Mouse (Mus musculus): Measurements from ENCODE around the gene Nanos2.

The Nanos2 gene

DNA sequence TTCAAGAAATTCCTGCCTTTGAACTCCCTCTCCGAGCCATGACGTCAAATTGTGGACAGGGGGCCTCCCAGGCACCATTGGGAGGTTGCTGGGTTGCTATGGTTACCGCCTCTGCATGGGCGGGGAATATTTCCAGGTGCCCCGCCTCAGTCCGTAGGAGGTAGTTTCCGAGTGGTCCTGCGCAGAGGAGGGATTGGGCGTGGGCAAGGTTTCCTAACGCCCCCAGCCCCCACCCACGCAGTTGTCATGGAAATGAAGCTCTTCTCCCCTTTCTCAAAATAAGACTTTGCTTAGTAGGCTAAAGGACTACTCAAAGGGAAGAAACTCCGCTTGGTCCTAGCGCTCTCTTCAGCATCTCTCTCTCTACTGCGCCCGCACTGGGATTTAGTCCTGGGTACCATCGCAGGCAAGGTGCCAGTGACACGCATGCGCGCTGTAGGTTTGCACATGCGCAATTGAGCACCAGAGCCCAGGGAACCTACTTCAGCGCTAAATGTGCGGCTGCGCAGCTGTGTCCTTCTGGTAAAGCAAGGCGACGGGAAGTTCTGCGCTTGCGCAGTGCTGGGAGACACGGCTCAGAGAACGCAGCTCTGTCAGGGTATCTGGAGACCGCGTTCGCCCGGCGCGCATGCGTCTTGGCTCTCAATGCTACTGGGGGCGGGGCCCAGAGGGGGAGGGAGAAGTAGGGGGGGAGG is 3.5 kb downstream of the Nanos2 start, which contains the start of gene Mypop:
Mypop (plus strand) TSS at position 645 of the 695 bp plus-strand sequence.
- peak; percentile 100 for DNase-seq (ENCODE audit: low read depth, low spot score)

DNA sequence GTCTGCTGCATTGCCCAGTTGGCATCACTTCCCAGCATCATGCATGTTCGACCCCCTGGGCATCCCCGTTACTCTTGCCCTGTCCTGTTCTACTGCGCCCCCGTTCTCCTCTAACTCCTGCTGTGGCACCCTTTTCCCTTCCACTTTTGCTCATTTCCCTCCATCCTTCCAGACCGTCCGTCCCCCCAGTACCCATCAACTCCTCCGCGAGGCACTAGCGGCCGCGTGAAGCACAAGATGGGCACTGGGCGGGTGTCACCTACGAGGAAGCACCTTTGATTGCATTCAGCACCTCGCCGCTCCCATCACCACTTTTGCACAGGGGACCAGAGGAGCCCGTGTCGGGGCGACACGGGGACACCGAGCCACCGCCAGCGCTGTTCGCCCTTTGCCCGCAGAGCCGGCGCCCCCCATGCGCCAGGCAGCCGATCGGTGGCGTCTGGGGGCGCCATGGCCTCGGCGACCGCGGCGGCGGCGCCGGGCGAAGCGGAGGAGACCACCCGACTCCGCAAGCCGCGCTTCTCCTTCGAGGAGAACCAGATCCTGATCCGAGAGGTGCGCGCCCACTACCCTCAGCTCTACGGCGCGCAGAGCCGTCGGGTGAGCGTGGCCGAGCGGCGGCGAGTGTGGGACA is 4.6 kb downstream of the Nanos2 start:
- DNase-seq (ENCODE audit: low read depth, low spot score) = peak; percentile 21

DNA sequence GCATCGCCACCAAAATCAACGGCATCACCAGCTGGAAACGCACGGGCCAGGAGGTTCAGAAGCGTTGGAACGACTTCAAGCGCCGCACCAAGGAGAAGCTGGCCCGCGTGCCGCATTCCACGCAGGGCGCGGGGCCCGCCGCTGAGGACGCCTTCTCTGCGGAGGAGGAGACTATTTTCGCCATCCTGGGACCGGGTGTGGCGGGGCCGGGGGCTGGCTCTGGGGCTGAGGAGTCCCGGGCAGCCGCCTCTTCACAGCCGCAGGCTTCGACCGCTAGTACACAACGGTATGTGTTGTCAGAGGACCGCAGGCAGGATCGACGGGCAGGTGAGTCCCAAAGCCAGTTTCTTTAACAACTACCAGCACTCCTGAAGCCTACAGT is 5.1 kb downstream of the Nanos2 start:
- no peak for DNase-seq (ENCODE audit: low read depth, low spot score)

DNA sequence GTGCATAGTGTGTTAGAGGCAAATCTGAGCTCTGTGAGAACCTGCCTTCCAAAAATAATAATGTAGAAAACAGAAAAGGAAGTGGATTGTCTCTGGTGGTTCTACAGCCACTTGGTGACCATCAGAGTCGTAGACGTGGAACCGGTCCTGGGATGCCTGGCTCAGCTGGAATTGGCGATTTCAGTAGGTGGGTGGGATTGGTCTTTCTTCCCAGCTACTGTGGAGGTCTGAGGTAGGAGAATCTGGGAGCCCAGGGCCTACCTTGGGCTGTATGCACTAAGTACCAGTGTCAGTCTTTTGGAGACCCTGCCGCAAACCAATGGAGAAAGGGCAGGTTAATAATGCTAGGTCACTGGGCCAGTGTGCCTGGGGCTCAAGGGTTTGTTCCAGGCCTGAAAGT is 5.8 kb downstream of the Nanos2 start:
- no peak for DNase-seq (ENCODE audit: low read depth, low spot score)

DNA sequence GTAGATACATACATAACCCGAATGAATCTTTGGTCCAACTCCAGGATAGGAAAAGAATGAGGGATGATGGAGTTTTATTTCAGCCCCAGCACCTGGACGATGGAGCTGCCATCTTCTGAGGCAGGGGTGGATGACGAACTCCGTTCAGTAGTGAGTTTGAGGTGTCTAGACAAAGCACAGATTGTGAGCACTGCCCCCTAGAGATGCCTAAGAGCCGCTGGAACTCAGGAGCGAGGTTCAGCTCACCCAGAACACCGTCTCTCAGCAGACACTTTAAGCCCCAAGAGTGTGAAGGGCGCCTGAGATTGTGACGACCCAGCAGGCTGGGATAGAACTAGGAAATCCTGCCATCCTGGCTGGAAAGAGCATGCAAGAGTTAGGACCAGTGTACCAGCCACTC is 11.6 kb downstream of the Nanos2 start:
- no peak for DNase-seq (ENCODE audit: low read depth, low spot score)

DNA sequence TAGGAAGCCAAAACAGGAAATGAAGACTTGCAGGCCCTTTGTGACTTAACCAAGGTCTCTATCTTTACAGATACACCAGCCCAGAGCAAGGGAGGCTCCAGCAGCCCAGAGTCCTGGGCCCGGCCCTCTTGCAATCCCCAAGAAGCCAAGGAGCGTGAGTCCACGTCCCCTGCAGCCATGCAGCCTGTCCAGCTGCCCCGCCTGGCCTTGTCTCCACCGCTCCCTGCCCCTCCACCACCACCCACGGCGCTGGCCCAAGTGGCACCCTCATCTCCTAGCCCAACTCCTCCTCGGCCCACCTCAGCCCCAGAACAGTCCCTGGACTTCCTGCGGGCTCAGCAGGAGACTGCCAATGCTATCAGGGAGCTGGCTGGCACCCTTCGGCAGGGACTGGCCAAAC is 13.2 kb downstream of the Nanos2 start:
- DNase-seq (ENCODE audit: low read depth, low spot score) = no peak

DNA sequence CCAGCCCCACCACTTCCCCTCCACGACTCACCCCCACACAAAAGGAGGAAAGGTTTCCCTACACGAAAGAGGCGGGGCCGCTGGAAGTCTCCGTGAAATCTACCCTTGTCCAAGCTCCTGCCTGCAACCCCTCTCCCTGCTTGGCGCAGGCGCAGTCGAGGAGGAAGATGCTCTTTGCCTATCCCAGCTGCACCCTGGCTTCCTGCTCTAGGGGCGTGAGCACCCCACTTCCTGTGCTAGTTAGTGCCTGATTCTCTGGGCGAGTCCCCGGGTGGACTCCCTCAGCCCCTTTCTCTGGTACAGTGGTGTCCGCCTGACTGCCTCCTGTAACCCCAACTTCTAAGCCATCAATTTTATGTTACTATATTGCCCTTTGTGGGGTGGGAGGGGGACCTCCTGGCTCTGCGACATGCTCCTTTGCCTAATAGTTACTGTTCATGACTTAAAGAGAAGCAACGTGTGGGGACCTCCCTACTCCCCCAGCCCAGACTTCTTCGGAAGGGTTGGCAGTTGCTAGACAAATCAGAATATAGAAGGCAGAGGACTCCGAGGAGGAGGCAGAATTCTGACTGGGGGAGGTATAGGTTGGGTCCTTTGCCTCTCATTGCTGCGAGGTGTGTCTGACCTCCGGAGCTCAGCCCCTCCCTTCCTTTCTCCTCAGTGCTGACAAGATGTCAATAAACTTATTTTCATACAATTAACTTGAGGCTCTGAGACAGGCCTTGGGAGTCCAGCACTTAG is 14.0 kb downstream of the Nanos2 start:
- no peak for DNase-seq (ENCODE audit: low read depth, low spot score)

DNA sequence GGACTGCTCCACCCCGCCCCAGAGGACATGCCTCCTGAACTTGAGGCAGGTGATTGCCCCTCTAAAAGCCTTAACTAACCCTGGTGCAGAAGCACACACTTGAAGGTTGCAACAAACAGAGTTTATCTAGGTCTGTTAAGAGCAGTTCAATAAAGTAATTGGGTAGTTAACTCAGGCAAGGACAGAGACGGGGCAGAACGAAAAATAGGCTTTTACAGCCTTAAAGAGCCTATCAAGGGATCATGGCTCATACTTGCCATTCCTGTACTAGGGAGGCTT is 14.5 kb downstream of the Nanos2 start:
- DNase-seq (ENCODE audit: low read depth, low spot score) = no peak

DNA sequence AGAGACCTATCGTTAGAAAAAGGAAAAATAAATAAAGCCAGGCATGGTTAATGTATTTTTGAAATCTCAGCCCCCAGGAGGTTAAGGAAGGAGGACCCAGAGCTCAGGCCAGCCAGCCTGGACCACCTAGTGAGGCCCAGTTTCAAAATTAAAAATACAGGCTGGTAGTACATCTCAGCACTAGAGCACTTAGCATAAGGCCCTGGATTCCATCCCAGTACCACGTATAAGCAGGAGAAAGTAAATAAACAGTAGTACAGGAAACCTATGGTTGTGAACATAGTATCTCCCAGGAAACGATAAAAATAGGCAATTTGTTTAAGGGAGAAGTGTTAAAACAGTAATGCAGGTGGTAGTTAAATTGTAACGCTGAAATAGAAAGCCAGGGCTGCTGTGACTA is 14.9 kb downstream of the Nanos2 start:
- no peak for DNase-seq (ENCODE audit: low read depth, low spot score)

DNA sequence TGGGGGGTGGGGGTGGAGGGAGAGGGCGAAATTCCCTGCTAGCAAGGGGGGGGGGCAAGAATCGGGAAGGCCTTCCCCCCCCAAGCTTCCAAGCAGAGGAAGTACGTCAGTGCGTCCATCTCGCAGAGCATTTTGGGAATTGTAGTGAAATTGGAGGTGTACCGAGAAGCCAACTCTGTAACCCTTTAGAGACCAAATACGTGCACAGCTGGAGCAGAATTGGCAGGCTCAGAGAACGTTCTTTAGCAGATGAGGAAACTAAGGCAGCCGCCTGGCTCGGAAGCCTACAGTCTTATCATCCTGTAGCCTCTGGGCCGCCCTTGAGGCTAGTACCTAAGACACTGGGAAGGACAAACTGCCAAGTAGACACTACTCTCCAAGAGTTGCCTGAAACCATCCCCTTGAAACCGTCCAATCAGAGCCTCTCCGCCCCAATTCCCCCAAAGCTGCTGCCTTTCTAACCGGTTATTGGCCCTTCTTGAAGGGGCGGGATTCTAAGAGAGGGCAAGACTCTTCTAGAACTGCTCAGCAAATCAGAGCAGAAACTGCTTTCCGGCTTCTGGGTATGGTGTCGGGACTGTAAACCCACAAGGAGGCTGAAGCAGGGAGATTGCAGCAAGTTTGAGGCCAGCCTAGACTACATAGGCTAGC is 15.8 kb downstream of the Nanos2 start:
- peak; percentile 95 for DNase-seq (ENCODE audit: low read depth, low spot score)

DNA sequence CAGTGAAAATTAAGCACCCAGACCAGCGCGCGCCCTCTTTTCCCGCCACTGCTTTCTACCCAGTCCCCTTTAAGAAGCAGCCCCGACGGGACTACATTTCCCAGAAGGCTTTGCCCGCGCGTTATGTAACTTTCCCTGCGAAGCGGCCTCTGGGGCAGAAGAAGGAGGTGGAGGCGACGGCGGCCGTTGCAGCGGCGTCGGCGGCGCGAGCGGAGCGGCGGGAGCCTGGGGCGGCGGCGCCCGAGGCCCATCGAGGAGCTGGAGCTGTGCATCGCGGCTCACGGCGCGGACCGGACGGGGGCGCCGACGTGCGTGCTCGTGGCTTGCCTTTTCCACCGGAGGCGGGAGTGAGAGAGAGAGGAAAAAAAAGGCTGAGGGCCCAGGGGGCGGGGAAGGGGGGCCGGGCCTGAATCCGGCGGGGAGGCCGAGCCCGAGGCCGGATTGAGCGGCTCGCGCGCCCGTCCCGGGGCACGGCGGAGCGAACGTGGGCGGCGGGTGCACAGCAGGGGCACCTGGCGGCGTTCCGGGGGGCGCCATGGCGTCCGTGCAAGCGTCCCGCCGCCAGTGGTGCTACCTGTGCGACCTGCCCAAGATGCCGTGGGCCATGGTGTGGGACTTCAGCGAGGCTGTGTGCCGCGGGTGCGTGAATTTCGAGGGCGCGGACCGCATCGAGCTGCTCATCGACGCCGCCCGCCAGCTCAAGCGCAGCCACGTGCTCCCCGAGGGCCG is 16.9 kb downstream of the Nanos2 start, which contains the start of gene Irf2bp1:
Irf2bp1 (plus strand) TSS at position 143 of the 729 bp plus-strand sequence.
- peak; percentile 90 for DNase-seq (ENCODE audit: low read depth, low spot score)

DNA sequence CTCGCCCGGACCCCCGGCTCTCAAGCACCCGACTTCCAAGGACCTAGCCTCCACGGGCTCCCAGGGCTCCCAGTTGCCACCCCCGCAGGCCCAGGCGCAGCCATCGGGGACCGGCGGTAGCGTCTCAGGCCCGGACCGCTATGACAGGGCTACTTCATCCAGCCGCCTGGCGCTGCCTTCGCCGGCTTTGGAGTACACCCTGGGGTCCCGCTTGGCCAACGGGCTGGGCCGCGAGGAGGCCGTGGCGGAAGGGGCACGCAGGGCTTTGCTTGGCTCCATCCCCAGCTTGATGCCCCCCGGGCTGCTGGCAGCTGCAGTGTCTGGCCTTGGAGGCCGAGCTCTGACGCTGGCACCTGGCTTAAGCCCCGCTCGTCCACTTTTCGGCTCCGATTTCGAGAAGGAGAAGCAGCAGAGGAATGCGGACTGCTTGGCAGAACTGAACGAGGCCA is 17.5 kb downstream of the Nanos2 start:
- DNase-seq (ENCODE audit: low read depth, low spot score) = peak; percentile 47

DNA sequence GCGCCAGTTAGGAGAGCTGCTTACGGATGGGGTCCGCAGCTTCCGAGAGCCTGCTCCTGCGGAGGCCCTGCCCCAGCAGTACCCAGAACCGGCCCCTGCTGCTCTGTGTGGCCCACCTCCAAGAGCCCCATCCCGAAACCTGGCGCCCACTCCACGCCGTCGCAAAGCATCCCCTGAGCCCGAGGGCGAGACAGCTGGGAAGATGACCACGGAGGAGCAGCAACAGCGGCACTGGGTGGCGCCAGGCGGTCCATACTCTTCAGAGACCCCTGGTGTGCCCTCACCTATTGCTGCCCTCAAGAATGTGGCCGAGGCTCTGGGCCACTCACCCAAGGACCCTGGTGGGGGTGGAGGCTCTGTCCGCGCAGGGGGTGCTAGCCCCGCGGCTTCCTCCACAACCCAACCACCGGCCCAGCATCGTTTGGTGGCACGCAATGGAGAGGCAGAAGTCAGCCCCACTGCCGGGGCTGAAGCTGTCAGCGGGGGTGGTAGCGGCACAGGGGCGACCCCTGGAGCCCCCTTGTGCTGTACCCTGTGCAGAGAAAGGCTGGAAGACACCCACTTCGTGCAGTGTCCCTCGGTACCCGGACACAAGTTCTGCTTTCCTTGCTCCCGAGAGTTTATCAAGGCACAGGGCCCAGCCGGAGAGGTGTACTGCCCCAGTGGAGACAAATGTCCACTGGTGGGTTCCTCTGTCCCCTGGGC is 18.4 kb downstream of the Nanos2 start:
- no peak for DNase-seq (ENCODE audit: low read depth, low spot score)

DNA sequence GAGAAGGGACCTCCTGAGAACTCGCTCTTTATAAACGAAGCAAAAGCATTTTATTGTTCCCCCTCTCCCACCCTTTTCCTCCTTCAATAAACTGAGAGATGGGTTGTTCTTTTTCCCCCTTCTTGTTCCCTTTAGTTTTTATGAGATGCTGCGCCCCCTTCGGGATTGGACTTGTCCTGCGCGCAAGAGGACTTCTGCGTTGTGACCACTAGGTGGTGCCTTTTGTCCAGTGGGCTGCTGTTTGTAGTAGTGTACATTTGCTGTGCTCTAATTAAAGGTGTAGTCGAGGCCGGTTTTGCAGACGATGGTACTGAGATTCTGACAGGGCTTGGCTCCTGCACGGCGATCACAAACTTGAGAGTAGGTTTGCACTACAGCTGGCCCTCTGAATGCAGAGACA is 19.3 kb downstream of the Nanos2 start:
- DNase-seq (ENCODE audit: low read depth, low spot score) = peak; percentile 85

DNA sequence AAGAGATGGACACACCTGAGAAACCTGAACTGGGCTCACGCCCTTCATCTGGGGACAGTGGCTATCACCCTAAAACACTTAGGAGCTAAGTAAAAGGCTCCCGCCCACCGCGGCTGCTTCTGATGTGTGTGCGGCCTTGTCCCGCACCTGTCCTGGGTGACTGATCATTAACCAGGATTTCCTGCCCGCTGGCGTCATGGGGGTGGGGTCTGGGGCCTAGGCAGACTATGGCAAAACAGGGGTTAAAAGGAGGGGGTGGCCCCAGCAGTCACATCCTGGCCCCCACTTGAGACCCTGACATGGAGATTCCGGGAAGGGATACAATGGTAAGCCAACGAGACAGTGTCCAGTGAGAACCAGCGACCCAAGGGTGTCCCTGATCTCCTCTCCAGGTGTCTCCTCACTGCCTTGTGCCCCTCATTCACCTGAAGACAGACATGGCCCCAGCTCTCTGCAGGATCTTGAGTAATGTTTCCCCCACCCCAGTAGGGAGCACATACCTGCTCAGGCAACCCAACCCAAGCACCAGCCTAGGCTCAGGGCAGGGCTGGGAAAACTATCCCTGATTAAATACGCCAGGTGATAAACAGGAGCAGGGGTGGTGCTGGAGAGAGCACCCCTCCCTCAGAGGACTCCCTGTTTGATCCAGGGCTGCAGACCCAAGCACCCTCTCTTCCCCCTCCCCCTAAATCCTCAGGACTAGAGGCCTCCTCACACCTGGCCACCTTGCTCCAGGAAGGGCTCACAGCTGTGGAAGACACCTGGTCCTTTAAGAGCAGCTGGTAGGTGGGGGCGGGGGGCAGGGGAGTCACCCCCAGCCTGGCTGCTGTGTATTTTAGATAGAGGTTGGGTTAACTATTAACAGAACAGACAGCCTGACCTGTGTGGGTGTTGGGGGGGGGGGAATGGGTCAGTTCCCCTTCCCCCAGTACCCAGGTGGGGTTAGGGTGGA is 20.1 kb downstream of the Nanos2 start:
- no peak for DNase-seq (ENCODE audit: low read depth, low spot score)

DNA sequence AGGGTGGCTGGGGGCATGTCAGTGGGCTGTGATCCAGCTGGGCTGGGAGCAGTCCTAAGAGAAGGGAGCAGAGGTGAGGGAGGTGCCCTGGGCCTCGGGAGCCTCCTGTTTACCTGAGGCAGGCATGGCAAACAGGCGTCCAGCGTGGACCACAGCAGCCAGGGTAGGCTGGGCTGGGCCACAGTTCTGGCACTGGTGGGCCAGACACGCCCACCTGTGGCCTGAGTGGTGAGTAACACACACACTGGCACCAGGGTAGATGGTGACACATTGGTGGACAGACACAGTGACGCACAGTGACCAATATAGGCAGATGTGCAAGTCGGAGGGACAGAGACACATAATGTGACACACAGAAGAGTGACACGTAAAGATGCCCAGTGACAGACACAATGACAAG is 23.4 kb downstream of the Nanos2 start:
- DNase-seq (ENCODE audit: low read depth, low spot score) = peak; percentile 33

DNA sequence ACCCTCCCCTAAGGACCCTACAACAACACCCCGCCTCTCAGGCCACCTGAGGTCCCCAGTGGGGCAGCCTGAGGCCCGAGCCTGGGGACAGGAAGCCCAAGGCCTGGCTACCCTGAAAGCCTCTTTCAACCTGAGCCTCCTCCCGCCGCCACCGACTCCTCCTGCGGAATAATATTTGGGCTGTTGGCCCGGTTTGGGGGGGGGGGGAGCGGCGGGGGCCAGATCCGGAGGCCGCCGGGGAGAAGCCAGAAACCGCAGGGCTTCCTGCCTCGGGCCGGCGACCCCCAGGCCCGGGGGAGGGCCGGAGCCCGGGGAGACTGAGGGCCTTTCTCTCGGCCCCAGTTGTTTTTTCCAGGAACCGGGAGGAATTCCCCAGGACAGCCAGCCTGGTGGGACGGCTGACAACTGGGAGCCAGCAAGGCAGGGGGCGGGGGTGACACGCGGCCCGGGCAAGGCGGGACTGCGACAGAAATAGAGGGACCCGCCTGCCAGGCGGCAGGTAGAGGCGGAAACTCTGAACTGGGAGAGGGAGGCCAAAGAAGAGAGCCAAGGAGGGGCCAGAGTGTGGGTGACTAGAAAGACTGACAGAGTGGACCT is 24.9 kb downstream of the Nanos2 start:
- no peak for DNase-seq (ENCODE audit: low read depth, low spot score)

DNA sequence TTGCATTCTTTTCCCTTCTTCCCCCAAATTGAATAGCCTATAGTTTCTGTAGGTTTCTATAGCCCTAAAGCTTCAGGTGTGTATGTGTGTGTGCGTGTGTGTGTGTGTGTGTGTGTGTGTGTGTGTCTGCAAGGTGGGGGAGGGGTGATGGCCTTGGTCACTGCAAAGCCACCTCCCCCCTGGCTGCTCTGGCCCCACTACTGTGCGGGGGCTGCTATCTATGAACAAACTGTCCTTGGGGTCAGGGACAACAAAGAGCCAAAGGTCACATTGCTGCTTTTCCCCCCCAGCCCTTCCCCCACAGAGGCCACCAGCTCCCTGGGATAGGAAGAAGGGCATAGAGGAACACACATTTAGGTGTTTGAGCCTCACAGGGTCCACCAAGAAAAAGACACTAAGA is 25.7 kb downstream of the Nanos2 start:
- DNase-seq (ENCODE audit: low read depth, low spot score) = no peak

DNA sequence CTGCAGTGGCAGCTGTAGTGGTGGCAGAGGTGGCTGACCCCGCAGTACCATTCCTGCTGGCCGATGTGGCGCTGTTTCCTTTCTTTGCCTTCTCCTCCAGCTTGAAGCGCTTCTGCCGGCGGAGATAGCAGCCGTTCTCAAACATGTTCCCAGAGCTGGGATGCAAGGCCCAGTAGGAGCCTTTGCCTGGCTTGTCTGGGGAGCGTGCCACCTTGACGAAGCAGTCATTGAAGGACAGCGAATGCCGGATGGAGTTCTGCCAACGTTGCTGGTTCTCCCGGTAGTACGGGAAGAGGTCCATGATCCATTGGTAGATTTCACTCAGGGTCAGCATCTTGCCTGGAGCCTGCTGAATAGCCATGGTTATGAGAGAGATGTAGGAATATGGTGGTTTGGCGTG is 27.3 kb downstream of the Nanos2 start:
- no peak for DNase-seq (ENCODE audit: low read depth, low spot score)

DNA sequence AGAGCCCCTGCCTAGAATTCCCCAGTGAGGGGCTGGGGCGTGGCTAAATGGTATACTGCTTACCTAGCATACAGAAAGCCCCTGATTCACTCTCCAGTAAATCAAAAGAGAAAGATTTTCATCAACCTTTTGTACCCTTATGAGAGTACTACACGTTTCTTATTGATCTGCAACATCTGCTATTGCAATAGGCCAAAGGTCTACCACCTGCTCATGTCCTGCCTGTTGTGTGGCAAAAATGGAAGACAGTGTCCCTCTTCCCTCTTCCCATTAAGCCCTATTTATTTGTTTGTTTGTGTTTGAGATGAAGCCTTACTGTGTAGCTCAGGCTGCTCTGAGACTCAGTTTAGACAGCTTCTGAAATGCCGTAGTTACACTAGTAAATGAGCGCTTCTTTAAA is 28.8 kb downstream of the Nanos2 start:
- no peak for DNase-seq (ENCODE audit: low read depth, low spot score)

Data from 3T3-L1 (cell line).